Mouse (Mus musculus) CH12.LX (cell line): ENCODE data around the gene Nav3. TPM values are rescaled to one million over a fixed set of nuclear protein-coding genes. Genes with fewer than 3 reads are reported as not detected.

Experiments used
- DNase-seq: peaks from one replicate; pipeline ENCODE4 v3.0.0-alpha.2; 2013; ENCODE audit errors: extremely low read depth
- H3K27ac ChIP-seq: 2 replicates; pipeline ENCODE4 v1.5.1; 2012; ENCODE audit warnings: low read depth, mild to moderate bottlenecking, control low read depth, moderate library complexity; ENCODE audit not compliant: insufficient read depth
- H3K27me3 ChIP-seq: replicated peaks from 2 replicates; pipeline ENCODE3; 2012; ENCODE audit warnings: inconsistent platforms
- H3K36me3 ChIP-seq, 2 experiments: replicated peaks in 1 of 2; 2 replicates each; pipeline versions ENCODE3 to v1.6.1; 2012; ENCODE audit warnings: inconsistent platforms in 1 of 2, low read length in 1 of 2, mild to moderate bottlenecking in 1 of 2, mixed read lengths in 1 of 2, moderate library complexity in 1 of 2; ENCODE audit not compliant: control insufficient read depth in 1 of 2, insufficient read depth in 1 of 2
- H3K4me1 ChIP-seq, 2 experiments: 2 replicates each; pipeline ENCODE4 v1.6.1; 2012; ENCODE audit warnings: inconsistent platforms in 1 of 2, moderate library complexity in 1 of 2; ENCODE audit not compliant: insufficient read depth in 2 of 2, control insufficient read depth in 1 of 2
- H3K4me2 ChIP-seq: 2 replicates; pipeline ENCODE4 v1.6.1; 2012; ENCODE audit warnings: low read depth, mild to moderate bottlenecking, control low read depth; ENCODE audit not compliant: poor library complexity, insufficient read depth, severe bottlenecking
- H3K4me3 ChIP-seq, 3 experiments: fragments of 150-350 bp in 1 of 3; sonication (generic) in 1 of 3; replicated peaks in 1 of 3; 2 replicates each; pipeline versions ENCODE3 to v1.5.1; 2011 to 2012; ENCODE audit warnings: low read depth in 2 of 3, low read length in 2 of 3, mild to moderate bottlenecking in 2 of 3, moderate library complexity in 2 of 3, control low read depth in 1 of 3, improper control_type of control experiment in 1 of 3, inconsistent platforms in 1 of 3, mixed read lengths in 1 of 3; ENCODE audit not compliant: poor library complexity in 1 of 3
- H3K79me2 ChIP-seq: replicated peaks from 2 replicates; pipeline ENCODE4 v1.6.1; 2012; ENCODE audit warnings: mild to moderate bottlenecking, moderate library complexity; ENCODE audit not compliant: control insufficient read depth, poor library complexity, insufficient read depth, severe bottlenecking; ENCODE audit errors: extremely low read depth
- H3K9ac ChIP-seq: 2 replicates; pipeline ENCODE4 v1.6.1; 2012; ENCODE audit warnings: low read depth, mild to moderate bottlenecking, control low read depth, moderate library complexity; ENCODE audit not compliant: insufficient read depth
- H3K9me3 ChIP-seq: replicated peaks from 2 replicates; pipeline ENCODE3; 2012; ENCODE audit warnings: low read length, inconsistent platforms, mixed read lengths
- CTCF ChIP-seq, 2 experiments: IDR thresholded peaks in 1 of 2; conservative IDR thresholded peaks in 1 of 2; 2 replicates each; pipeline ENCODE4 v1.5.1; 2011 to 2012; ENCODE audit warnings: low read depth in 2 of 2, low read length in 2 of 2, improper control_type of control experiment in 1 of 2, inconsistent platforms in 1 of 2, mild to moderate bottlenecking in 1 of 2, moderate library complexity in 1 of 2
- ELF1 ChIP-seq: IDR thresholded peaks from 2 replicates; pipeline ENCODE4 v1.6.1; 2014; ENCODE audit warnings: low read depth, mild to moderate bottlenecking, inconsistent platforms, low read length, improper control_type of control experiment
- HCFC1 ChIP-seq: IDR thresholded peaks from 2 replicates; pipeline ENCODE4 v1.6.1; 2012; ENCODE audit warnings: low read depth, mild to moderate bottlenecking, inconsistent platforms, low read length, improper control_type of control experiment
- IRF4 ChIP-seq: IDR thresholded peaks from 2 replicates; pipeline ENCODE4 v1.6.1; 2014; ENCODE audit warnings: low read depth, mild to moderate bottlenecking, inconsistent platforms, low read length, improper control_type of control experiment
- JUND ChIP-seq: conservative IDR thresholded peaks from 2 replicates; pipeline ENCODE4 v1.6.1; 2011; ENCODE audit warnings: low read depth, low read length, improper control_type of control experiment
- KAT2A ChIP-seq: IDR thresholded peaks from 2 replicates; pipeline ENCODE4 v1.6.1; 2012; ENCODE audit warnings: low read length, improper control_type of control experiment, inconsistent platforms; ENCODE audit not compliant: insufficient replicate concordance
- MAZ ChIP-seq: IDR thresholded peaks from 2 replicates; pipeline ENCODE4 v1.6.1; 2012; ENCODE audit warnings: low read depth, mild to moderate bottlenecking, inconsistent platforms, low read length, improper control_type of control experiment, moderate library complexity
- MYC ChIP-seq: IDR thresholded peaks from 2 replicates; pipeline ENCODE4 v1.6.1; 2011; ENCODE audit warnings: low read depth, mild to moderate bottlenecking, improper control_type of control experiment, low read length
- NELFE ChIP-seq: IDR thresholded peaks from 2 replicates; pipeline ENCODE4 v1.6.1; 2011; ENCODE audit warnings: low read depth, low read length, improper control_type of control experiment
- NRF1 ChIP-seq: IDR thresholded peaks from 2 replicates; pipeline ENCODE4 v1.6.1; 2014; ENCODE audit warnings: low read depth, mild to moderate bottlenecking, inconsistent platforms, low read length, improper control_type of control experiment, moderate library complexity
- POLR2A ChIP-seq: IDR thresholded peaks from 2 replicates; pipeline ENCODE4 v1.6.1; 2011; ENCODE audit warnings: low read depth, mild to moderate bottlenecking, improper control_type of control experiment, low read length
- POLR2AphosphoS2 ChIP-seq: IDR thresholded peaks from 2 replicates; pipeline ENCODE4 v1.6.1; 2011; ENCODE audit warnings: low read depth, low read length, improper control_type of control experiment
- RAD21 ChIP-seq: IDR thresholded peaks from 2 replicates; pipeline ENCODE4 v1.6.1; 2011; ENCODE audit warnings: low read depth, mild to moderate bottlenecking, low read length, improper control_type of control experiment, moderate library complexity
- SIN3A ChIP-seq: IDR thresholded peaks from 2 replicates; pipeline ENCODE4 v1.6.1; 2012; ENCODE audit warnings: low read length, improper control_type of control experiment, inconsistent platforms
- ZC3H11A ChIP-seq: IDR thresholded peaks from 2 replicates; pipeline ENCODE4 v1.6.1; 2012; ENCODE audit warnings: low read depth, mild to moderate bottlenecking, inconsistent platforms, low read length, improper control_type of control experiment
- ZKSCAN1 ChIP-seq: IDR thresholded peaks from 2 replicates; pipeline ENCODE4 v1.6.1; 2012; ENCODE audit warnings: low read depth, inconsistent platforms, low read length, improper control_type of control experiment, borderline replicate concordance
- ZNF384 ChIP-seq: IDR thresholded peaks from 2 replicates; pipeline ENCODE4 v1.6.1; 2012; ENCODE audit warnings: low read depth, low read length, improper control_type of control experiment, inconsistent platforms
- dilution Hi-C: fragments of 300-500 bp; cut with MboI; formaldehyde crosslinking; loops from 2 replicates; pipeline ENCODE4 v1.14.3; 2020; ENCODE audit warnings: low sequenced_read_pairs; ENCODE audit not compliant: extremely low pct_unique_long_range_greater_than_20kb, extremely low pct_ligation_motif_present
- in situ Hi-C: fragments of 300-500 bp; cut with MboI; formaldehyde crosslinking; loops from 3 replicates; pipeline ENCODE4 v1.14.3; 2019; ENCODE audit warnings: low sequenced_read_pairs, low pct_ligation_motif_present, low pct_unique_long_range_greater_than_20kb, mixed read lengths
- polyA plus RNA-seq: library from polyadenylated mRNA; unstranded; fragments of >175 nt; gene quantifications from 2 replicates; pipeline ENCODE4 v1.2.1, GENCODE M21; 2012; ENCODE audit warnings: low read depth; ENCODE audit not compliant: insufficient read length
- total RNA-seq, 2 experiments: library from RNA; depleted of rRNA; stranded (reverse); fragments of 300-350 nt in 1 of 2; fragments of >200 nt in 1 of 2; gene quantifications; 2 replicates each; pipeline ENCODE4 v1.2.3; 2012 to 2014

The Nav3 gene
- total and polyA plus RNA-seq, 3 experiments: 0.03 TPM; not detected in 2

- no peak for DNase-seq
- H3K27me3 ChIP-seq: no peaks in the 10 kb centered on the region
- H3K36me3 ChIP-seq: no peaks in the 10 kb centered on the region
- no peak overlapping the region for H3K4me3 ChIP-seq
- in situ Hi-C loops: no loop called here
- no peak for TF ChIP-seq HCFC1
- H3K79me2 ChIP-seq: no peaks in the 10 kb centered on the region
- H3K9me3 ChIP-seq: no peaks in the 10 kb centered on the region
- H3K4me2 ChIP-seq: no peak overlapping the region
- dilution Hi-C loops: no loop called here
- H3K27ac ChIP-seq: no peak overlapping the region
- H3K9ac ChIP-seq: no peak overlapping the region
- H3K4me1 ChIP-seq: no peaks in the 10 kb centered on the region
Measured at GRCm38 (mm10) chr10:109699771-109700335, 756.2 kb downstream of the Nav3 start.

- Histone ChIP-seq H3K27ac (no peak overlapping the region), H3K4me2 (no peak overlapping the region), H3K9me3 (no peaks in the 10 kb centered on the region), H3K4me3 (no peak overlapping the region), H3K4me1 (no peaks in the 10 kb centered on the region), H3K79me2 (no peaks in the 10 kb centered on the region), H3K9ac (no peak overlapping the region), H3K27me3 (no peaks in the 10 kb centered on the region), H3K36me3 (no peaks in the 10 kb centered on the region)
- dilution Hi-C loops: no loop called here
- DNase-seq: no peak
- in situ Hi-C loops: no loop called here
- TF ChIP-seq JUND: no peak
- no peak for TF ChIP-seq SIN3A
- TF ChIP-seq ELF1: no peak
- no peak for TF ChIP-seq NRF1
- no peak for TF ChIP-seq ZC3H11A
- TF ChIP-seq MYC: no peak
- TF ChIP-seq ZKSCAN1: no peak
- TF ChIP-seq KAT2A: no peak
- TF ChIP-seq ZNF384: no peak
- TF ChIP-seq MAZ: no peak
Measured at GRCm38 (mm10) chr10:109690564-109690963, 765.4 kb downstream of the Nav3 start.

- no peaks in the 10 kb centered on the region for H3K79me2 ChIP-seq
- H3K9me3 ChIP-seq: no peaks in the 10 kb centered on the region
- no peak overlapping the region for H3K4me2 ChIP-seq
- TF ChIP-seq IRF4 (no peak), POLR2AphosphoS2 (no peak), CTCF (conservative IDR thresholded peaks at IDR 0.05 in 1 of 2, IDR thresholded peaks at IDR 0.05 in 1 of 2; ENCODE audit: low read depth in 2 of 2, low read length in 2 of 2) (0 out of 4 replicates have a peak, but pooled peaks of 1 of the 2 experiments have one; percentile 2), KAT2A (no peak), ZKSCAN1 (no peak), POLR2A (no peak), NELFE (no peak), RAD21 (no peak)
- TF ChIP-seq, all 38 proteins: peak for 1
- H3K4me1 ChIP-seq: no peaks in the 10 kb centered on the region
- in situ Hi-C loops (no loop called here), dilution Hi-C loops (no loop called here)
- peak; percentile 23 for DNase-seq
- no peaks in the 10 kb centered on the region for H3K27me3 ChIP-seq
- H3K9ac ChIP-seq: no peak overlapping the region
- H3K27ac ChIP-seq: no peak overlapping the region
- H3K4me3 ChIP-seq: no peak overlapping the region
- no peaks in the 10 kb centered on the region for H3K36me3 ChIP-seq
Measured at GRCm38 (mm10) chr10:109684109-109685056, 771.6 kb downstream of the Nav3 start.
